Comparison of ENCODE assay signal across 8 mouse cellular contexts in the genomic region with DNA sequence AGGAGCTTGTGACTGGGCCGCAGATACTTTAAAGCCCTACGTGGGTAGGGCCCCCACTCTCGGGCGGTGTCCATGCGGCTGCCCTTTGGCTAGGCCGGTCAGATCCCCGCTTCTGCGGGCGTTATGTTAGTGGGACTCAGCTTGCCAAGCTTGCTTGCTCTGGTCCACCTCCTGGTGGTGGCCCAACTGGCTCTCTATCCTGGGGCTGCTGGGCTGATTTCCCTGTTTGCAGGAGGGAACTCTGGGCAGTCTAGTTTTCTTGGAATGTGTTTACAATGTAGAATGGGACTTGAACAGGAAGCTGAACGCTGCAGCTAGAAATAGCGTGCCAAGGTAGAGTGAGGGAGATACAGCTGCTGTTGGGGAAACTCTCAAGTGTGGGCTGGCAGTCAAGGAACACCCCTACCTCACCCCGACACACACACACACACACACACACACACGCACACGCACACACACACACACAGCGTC. TPM values are rescaled to one million over a fixed set of nuclear protein-coding genes. Genes with fewer than 3 reads are reported as not detected.
DNase-seq lines count a peak whose midpoint lies in the region; ATAC-seq and TF ChIP-seq lines count a peak whose summit lies in the region.

No protein-coding gene starts in this region.

- intact Hi-C loops in left cerebral cortex, postnatal 14 days (cut with DNase I), result loop anchor here (5.0 kb wide), 1 partner anchor 180 kb away; no protein-coding TSS in a partner anchor

- 8% methylated on average over 15 of the region's 15 CpGs for WGBS in hindbrain, embryonic 14.5 days

- no peaks in the 10 kb centered on the region for H3K9me3 ChIP-seq in hindbrain, embryonic 14.5 days (ENCODE audit: control insufficient read depth, low read length)

- peak; percentile 68 for ATAC-seq in Patski
- ATAC-seq in hindbrain, embryonic 14.5 days (ENCODE audit: low FRiP score), result peak; percentile 65; the same call in 1 of the 2 replicates
- ATAC-seq in megakaryocyte, adult 5-6 weeks (ENCODE audit: poor library complexity, severe bottlenecking), result peak; percentile 43; the same call in 1 of the 2 replicates

- peak overlapping the region; percentile 67 for H3K4me2 ChIP-seq in hindbrain, embryonic 14.5 days (replicated peaks)

- H3K9ac ChIP-seq in hindbrain, embryonic 14.5 days, result peak overlapping the region; percentile 61

- CTCF ChIA-PET in Patski (lab: Charles Lee), result interaction anchor here (0.9 to 4.5 kb wide), 9 partner anchors 15 to 191 kb away, joined by 3 to 20 read pairs (median 4); no protein-coding TSS in a partner anchor

- POLR2A ChIA-PET in Patski (lab: Charles Lee), result interaction anchor here (1.0 to 2.9 kb wide), 3 partner anchors 28 to 32 kb away, joined by 4 to 10 read pairs (median 5); no protein-coding TSS in a partner anchor

- H3K4me3 ChIP-seq in hindbrain, embryonic 14.5 days (replicated peaks; ENCODE audit: low read length), result peak overlapping the region; percentile 51

- in situ Hi-C loops in Patski (cut with MboI; ENCODE audit: low pct_unique_long_range_greater_than_20kb), result loop anchor here (10.0 to 25.0 kb wide), 2 partner anchors 182 to 1210 kb away; no protein-coding TSS in a partner anchor

- no peaks in the 10 kb centered on the region for H3K36me3 ChIP-seq in hindbrain, embryonic 14.5 days (replicated peaks; ENCODE audit: control insufficient read depth, insufficient read depth)

- no peaks in the 10 kb centered on the region for H3K27me3 ChIP-seq in Patski
- H3K27me3 ChIP-seq in hindbrain, embryonic 14.5 days (ENCODE audit: control insufficient read depth, insufficient read depth, low read length), result no peaks in the 10 kb centered on the region

- H3K4me1 ChIP-seq in hindbrain, embryonic 14.5 days (replicated peaks; ENCODE audit: control insufficient read depth, insufficient read depth, low read length), result no peaks in the 10 kb centered on the region

- peak overlapping the region; percentile 45 for H3K27ac ChIP-seq in hindbrain, embryonic 14.5 days

- no peak for DNase-seq in Patski (ENCODE audit: low read depth, low spot score)
- peak; percentile 28 to 59 for DNase-seq in cerebellum, postnatal 14 days
- peak; percentile 17 to 53 for DNase-seq in gastrocnemius, adult 8-10 months (ENCODE audit: low spot score in 2 of 2)
- peak; percentile 46 for DNase-seq in hindbrain, embryonic 14.5 days (ENCODE audit: low spot score)
- DNase-seq in left cerebral cortex, postnatal 14 days (ENCODE audit: low spot score in 2 of 2), result peak; percentile 6 to 26
- DNase-seq in right cerebral cortex, postnatal 10 days (ENCODE audit: low spot score in 2 of 2), result peak; percentile 38 to 46
- DNase-seq in thymus, postnatal 25 days, result no peak

- no peak for TF ChIP-seq CTCF in Patski (IDR thresholded peaks at IDR 0.05)

RNA-seq across cellular contexts. Expression of gene Gulp1, which starts 1.1 kb away (rescaled TPM):
- 100 TPM for polyA plus RNA-seq in Patski (2021)
- total RNA-seq in gastrocnemius, adult 8-10 months (2022), result 1 to 10 TPM; 1.7 to 3.1 (median 1.9) TPM
- 8.4 and 9.1 TPM in 2 replicates for polyA plus RNA-seq in hindbrain, embryonic 14.5 days (2014; fragmentation: Nextera tagmentation; extraction: Ambion mirVana)
- 1 to 10 TPM; 4.1 to 8.6 TPM for total RNA-seq in left cerebral cortex, postnatal 14 days (2021)
- total RNA-seq in megakaryocyte, adult 5-6 weeks (2015), result not detected in 2 replicates
- not detected in 2 replicates for total RNA-seq in megakaryocyte, adult 5-6 weeks (2017)

Comparison
In these comparisons a context has a peak if more than half of its experiments do, and no peak if none do; other contexts are left out.
1. DNase-seq: peak in cerebellum, postnatal 14 days (2 of 2), gastrocnemius, adult 8-10 months (2 of 2), hindbrain, embryonic 14.5 days (single experiment), left cerebral cortex, postnatal 14 days (2 of 2) and right cerebral cortex, postnatal 10 days (2 of 2); none in Patski (single experiment) and thymus, postnatal 25 days (single experiment).
2. Peak in every context shown above with its lines, with median percentiles within 50 percentile points of each other: ATAC-seq.